ENCODE assay signal across 8 mouse cellular contexts in genomic region chr2:45113912-45114311, GRCm38 (mm10). TPM values are rescaled to one million over a fixed set of nuclear protein-coding genes. Genes with fewer than 3 reads are reported as not detected.
DNase-seq lines count a peak whose midpoint lies in the region; ATAC-seq and TF ChIP-seq lines count a peak whose summit lies in the region.

No protein-coding gene starts in this region.

- no peak overlapping the region for H3K4me3 ChIP-seq in embryonic facial prominence, embryonic 11.5 days (ENCODE audit: low read depth, low read length)
- H3K4me3 ChIP-seq in embryonic facial prominence, embryonic 10.5 days: no peak overlapping the region; the same call in 1 of the 2 replicates
- H3K4me3 ChIP-seq in lung, embryonic 14.5 days (ENCODE audit: low read depth, low read length): peak overlapping the region; percentile 85
- no peak overlapping the region for H3K4me3 ChIP-seq in intestine, postnatal 0 days (ENCODE audit: low read depth, low read length)
- 0 out of 2 replicates have a peak overlapping the region, but pooled peaks have one; percentile 15 for H3K4me3 ChIP-seq in stomach, embryonic 14.5 days (ENCODE audit: low read depth, low read length)

- no peak overlapping the region for H3K9ac ChIP-seq in embryonic facial prominence, embryonic 11.5 days (replicated peaks; ENCODE audit: low read length)
- H3K9ac ChIP-seq in lung, embryonic 14.5 days: peak overlapping the region; percentile 81
- H3K9ac ChIP-seq in intestine, postnatal 0 days (ENCODE audit: low read depth, low read length): no peak overlapping the region
- no peak overlapping the region; the same call in 1 of the 2 replicates for H3K9ac ChIP-seq in stomach, embryonic 14.5 days (replicated peaks; ENCODE audit: low read depth, low read length)

- no peaks in the 10 kb centered on the region for H3K9me3 ChIP-seq in embryonic facial prominence, embryonic 11.5 days (replicated peaks; ENCODE audit: control insufficient read depth, low read length)
- no peaks in the 10 kb centered on the region for H3K9me3 ChIP-seq in embryonic facial prominence, embryonic 10.5 days
- no peaks in the 10 kb centered on the region for H3K9me3 ChIP-seq in lung, embryonic 14.5 days (ENCODE audit: low read depth, low read length)
- no peaks in the 10 kb centered on the region for H3K9me3 ChIP-seq in intestine, postnatal 0 days (ENCODE audit: control insufficient read depth)
- H3K9me3 ChIP-seq in stomach, embryonic 14.5 days (ENCODE audit: control insufficient read depth, low read depth, low read length): no peaks in the 10 kb centered on the region

- no peaks in the 10 kb centered on the region for H3K36me3 ChIP-seq in embryonic facial prominence, embryonic 11.5 days (replicated peaks; ENCODE audit: control insufficient read depth, insufficient read depth, low read depth, low read length)
- no peaks in the 10 kb centered on the region for H3K36me3 ChIP-seq in embryonic facial prominence, embryonic 10.5 days (replicated peaks)
- H3K36me3 ChIP-seq in lung, embryonic 14.5 days (ENCODE audit: insufficient read depth): peaks cover 6% of the 10 kb centered on the region; the same call in 1 of the 2 replicates
- H3K36me3 ChIP-seq in intestine, postnatal 0 days (ENCODE audit: control insufficient read depth, insufficient read depth): no peaks in the 10 kb centered on the region
- H3K36me3 ChIP-seq in stomach, embryonic 14.5 days (ENCODE audit: control insufficient read depth, insufficient read depth, low read length): no peaks in the 10 kb centered on the region

- no peak for TF ChIP-seq CTCF in lung, embryonic 14.5 days (IDR thresholded peaks at IDR 0.05; ENCODE audit: low read depth)
- TF ChIP-seq CTCF in intestine, postnatal 0 days (IDR thresholded peaks at IDR 0.05; ENCODE audit: low read depth): no peak

- 5% methylated on average over 3 of the region's 3 CpGs for WGBS in embryonic facial prominence, embryonic 11.5 days
- 4% methylated on average over 3 of the region's 3 CpGs for WGBS in embryonic facial prominence, embryonic 10.5 days
- 24% methylated on average over 3 of the region's 3 CpGs for WGBS in lung, embryonic 14.5 days
- 27% methylated on average over 3 of the region's 3 CpGs for WGBS in intestine, postnatal 0 days
- WGBS in stomach, embryonic 14.5 days: 40% methylated on average over 3 of the region's 3 CpGs

- H3K4me1 ChIP-seq in embryonic facial prominence, embryonic 11.5 days (ENCODE audit: control insufficient read depth, insufficient read depth, low read length): no peaks in the 10 kb centered on the region
- peaks cover 61% of the 10 kb centered on the region for H3K4me1 ChIP-seq in embryonic facial prominence, embryonic 10.5 days
- H3K4me1 ChIP-seq in lung, embryonic 14.5 days (ENCODE audit: insufficient read depth): peaks cover 9% of the 10 kb centered on the region; the same call in 1 of the 2 replicates
- H3K4me1 ChIP-seq in intestine, postnatal 0 days (replicated peaks; ENCODE audit: control insufficient read depth, insufficient read depth, low read length): no peaks in the 10 kb centered on the region
- H3K4me1 ChIP-seq in stomach, embryonic 14.5 days (ENCODE audit: control insufficient read depth, insufficient read depth, low read length): peaks cover 3% of the 10 kb centered on the region; the same call in 1 of the 2 replicates

- DNase-seq in embryonic facial prominence, embryonic 11.5 days (ENCODE audit: low spot score): peak; percentile 43
- no peak for DNase-seq in embryonic facial prominence, embryonic 10.5 days (ENCODE audit: low spot score)
- DNase-seq in lung, embryonic 14.5 days: peak; percentile 74
- no peak for DNase-seq in lung, postnatal 14 days
- DNase-seq in ovary, adult 18-20 months (ENCODE audit: low spot score): no peak
- DNase-seq in cerebellum, postnatal 14 days: no peak

- no peak for ATAC-seq in embryonic facial prominence, embryonic 11.5 days (replicated peaks; ENCODE audit: insufficient number of reproducible peaks, low FRiP score, low TSS enrichment, low read depth)
- no peak for ATAC-seq in lung, embryonic 14.5 days (ENCODE audit: insufficient read depth)
- no peak for ATAC-seq in intestine, postnatal 0 days
- no peak for ATAC-seq in stomach, embryonic 14.5 days (ENCODE audit: insufficient number of reproducible peaks, insufficient read depth, low FRiP score, low read depth)

- H3K27me3 ChIP-seq in embryonic facial prominence, embryonic 11.5 days (ENCODE audit: control insufficient read depth, insufficient read depth, low read length): no peaks in the 10 kb centered on the region
- H3K27me3 ChIP-seq in embryonic facial prominence, embryonic 10.5 days (replicated peaks; ENCODE audit: low read depth, poor library complexity, severe bottlenecking): peaks cover 17% of the 10 kb centered on the region
- 0 out of 2 replicates have a peak, but pooled peaks cover 5% of the 10 kb centered on the region for H3K27me3 ChIP-seq in lung, embryonic 14.5 days (ENCODE audit: insufficient read depth, low read length)
- peaks cover 67% of the 10 kb centered on the region for H3K27me3 ChIP-seq in intestine, postnatal 0 days (replicated peaks; ENCODE audit: control insufficient read depth, insufficient read depth, low read length)
- no peaks in the 10 kb centered on the region for H3K27me3 ChIP-seq in stomach, embryonic 14.5 days (ENCODE audit: control insufficient read depth, insufficient read depth, low read length)

- no peak overlapping the region for H3K4me2 ChIP-seq in embryonic facial prominence, embryonic 11.5 days (ENCODE audit: low read depth, low read length)
- H3K4me2 ChIP-seq in lung, embryonic 14.5 days: peak overlapping the region; percentile 83
- peak overlapping the region; percentile 72; the same call in 1 of the 2 replicates for H3K4me2 ChIP-seq in intestine, postnatal 0 days (replicated peaks; ENCODE audit: low read depth)
- H3K4me2 ChIP-seq in stomach, embryonic 14.5 days (replicated peaks; ENCODE audit: low read depth, low read length): peak overlapping the region; percentile 27

- H3K27ac ChIP-seq in embryonic facial prominence, embryonic 11.5 days (replicated peaks; ENCODE audit: low read depth, low read length): no peak overlapping the region
- no peak overlapping the region for H3K27ac ChIP-seq in embryonic facial prominence, embryonic 10.5 days (replicated peaks)
- H3K27ac ChIP-seq in lung, embryonic 14.5 days (ENCODE audit: low read depth): peak overlapping the region; percentile 99
- no peak overlapping the region for H3K27ac ChIP-seq in intestine, postnatal 0 days (ENCODE audit: low read depth, low read length)
- H3K27ac ChIP-seq in stomach, embryonic 14.5 days (ENCODE audit: low read length): peak overlapping the region; percentile 66

RNA-seq across cellular contexts. Expression of gene Zeb2, which starts 3.3 kb away (rescaled TPM):
- 36.7 and 38.5 TPM in 2 replicates for polyA plus RNA-seq in embryonic facial prominence, embryonic 11.5 days (2014; fragmentation: Nextera tagmentation; extraction: Ambion mirVana)
- polyA plus RNA-seq in embryonic facial prominence, embryonic 10.5 days (2016; fragmentation: Nextera tagmentation; extraction: Ambion mirVana): 20.9 and 27.8 TPM in 2 replicates
- 90.1 and 90.4 TPM in 2 replicates for polyA plus RNA-seq in lung, embryonic 14.5 days (2014; fragmentation: Nextera tagmentation; extraction: Ambion mirVana)
- polyA plus RNA-seq in intestine, postnatal 0 days (2015; fragmentation: Nextera tagmentation; extraction: Ambion mirVana): 13.1 and 14.2 TPM in 2 replicates
- polyA plus RNA-seq in stomach, embryonic 14.5 days (2014; fragmentation: Nextera tagmentation; extraction: Ambion mirVana): 67.9 and 73.2 TPM in 2 replicates

Comparison
In these comparisons a context has a peak if more than half of its experiments do, and no peak if none do; other contexts are left out.
1. DNase-seq: peak in embryonic facial prominence, embryonic 11.5 days (single experiment) and lung, embryonic 14.5 days (single experiment); none in embryonic facial prominence, embryonic 10.5 days (single experiment), lung, postnatal 14 days (single experiment), ovary, adult 18-20 months (single experiment) and cerebellum, postnatal 14 days (0 of 2).
2. H3K27ac ChIP-seq: peak in lung, embryonic 14.5 days (single experiment) and stomach, embryonic 14.5 days (single experiment); none in embryonic facial prominence, embryonic 11.5 days (single experiment), embryonic facial prominence, embryonic 10.5 days (single experiment) and intestine, postnatal 0 days (single experiment).
3. H3K4me3 ChIP-seq: peak in lung, embryonic 14.5 days (single experiment) and stomach, embryonic 14.5 days (single experiment); none in embryonic facial prominence, embryonic 11.5 days (single experiment), embryonic facial prominence, embryonic 10.5 days (single experiment) and intestine, postnatal 0 days (single experiment).